Comparison of ENCODE assay signal across 8 mouse cellular contexts in genomic region chr10:80752079-80752625, GRCm38 (mm10). TPM values are rescaled to one million over a fixed set of nuclear protein-coding genes. Genes with fewer than 3 reads are reported as not detected.
DNase-seq lines count a peak whose midpoint lies in the region; ATAC-seq and TF ChIP-seq lines count a peak whose summit lies in the region.

No protein-coding gene starts in this region.

- peak overlapping the region; percentile 38 for H3K27ac ChIP-seq in ES-Bruce4 (ENCODE audit: insufficient read depth, low read length)
- peak overlapping the region; percentile 100 for H3K27ac ChIP-seq in heart, embryonic 16.5 days (ENCODE audit: low read length)

- H3K27me3 ChIP-seq in ES-Bruce4 (ENCODE audit: control insufficient read depth, insufficient read depth, low read length, poor library complexity, severe bottlenecking): no peaks in the 10 kb centered on the region
- no peaks in the 10 kb centered on the region for H3K27me3 ChIP-seq in erythroblast, embryonic 14.5 days (ENCODE audit: control insufficient read depth)
- H3K27me3 ChIP-seq in heart, embryonic 16.5 days (ENCODE audit: control insufficient read depth, insufficient read depth, low read length): no peaks in the 10 kb centered on the region

- H3K36me3 ChIP-seq in ES-Bruce4 (ENCODE audit: control insufficient read depth, insufficient read depth, low read length, poor library complexity, severe bottlenecking): no peaks in the 10 kb centered on the region
- H3K36me3 ChIP-seq in erythroblast, embryonic 14.5 days (ENCODE audit: control insufficient read depth): peaks cover 11% of the 10 kb centered on the region
- H3K36me3 ChIP-seq in heart, embryonic 16.5 days (ENCODE audit: control insufficient read depth, insufficient read depth): no peaks in the 10 kb centered on the region

- peak; percentile 65 to 70 for DNase-seq in adrenal gland, adult 18-20 months (ENCODE audit: low spot score in 2 of 2)
- peak; percentile 89 to 91 for DNase-seq in kidney, postnatal 25 days
- DNase-seq in spleen, postnatal 10 days (ENCODE audit: low spot score in 2 of 2): peak; percentile 31 to 79
- DNase-seq in right cerebral cortex, postnatal 25 days: no peak

- H3K4me1 ChIP-seq in ES-Bruce4 (ENCODE audit: control insufficient read depth, insufficient read depth, low read length): no peaks in the 10 kb centered on the region
- peaks cover 62% of the 10 kb centered on the region for H3K4me1 ChIP-seq in erythroblast, embryonic 14.5 days (ENCODE audit: control insufficient read depth)
- peaks cover 40% of the 10 kb centered on the region for H3K4me1 ChIP-seq in heart, embryonic 16.5 days (ENCODE audit: control insufficient read depth, insufficient read depth, low read length)

- H3K9ac ChIP-seq in ES-Bruce4 (ENCODE audit: low read depth, poor library complexity, severe bottlenecking): peak overlapping the region; percentile 32
- peak overlapping the region; percentile 82 for H3K9ac ChIP-seq in heart, embryonic 16.5 days (ENCODE audit: low read length)

- no peak for TF ChIP-seq CTCF in ES-Bruce4 (IDR thresholded peaks at IDR 0.05; ENCODE audit: low read depth, low read length)

- no peaks in the 10 kb centered on the region for H3K9me3 ChIP-seq in ES-Bruce4 (replicated peaks; ENCODE audit: control insufficient read depth, insufficient read depth, low read length, poor library complexity, severe bottlenecking)
- no peaks in the 10 kb centered on the region for H3K9me3 ChIP-seq in erythroblast, embryonic 14.5 days (ENCODE audit: control insufficient read depth, low read length)
- no peaks in the 10 kb centered on the region for H3K9me3 ChIP-seq in heart, embryonic 16.5 days (replicated peaks; ENCODE audit: control insufficient read depth, low read length)

- TF ChIP-seq POLR2A in ES-Bruce4 (IDR thresholded peaks at IDR 0.05; ENCODE audit: insufficient read depth, low read length): no peak

- TF ChIP-seq EP300 in ES-Bruce4 (IDR thresholded peaks at IDR 0.05; ENCODE audit: insufficient read depth, low read depth, low read length): no peak

- peak overlapping the region; percentile 67 for H3K4me3 ChIP-seq in ES-Bruce4 (ENCODE audit: low read depth, low read length)
- H3K4me3 ChIP-seq in erythroblast, embryonic 14.5 days (replicated peaks): peak overlapping the region; percentile 52
- peak overlapping the region; percentile 49 for H3K4me3 ChIP-seq in heart, embryonic 16.5 days (ENCODE audit: low read length)

- H3K4me2 ChIP-seq in heart, embryonic 16.5 days (ENCODE audit: low read depth, low read length): peak overlapping the region; percentile 73

- ATAC-seq in heart, embryonic 16.5 days (replicated peaks; ENCODE audit: extremely low read depth, insufficient read depth, low FRiP score): peak; percentile 77
- peak; percentile 60 for ATAC-seq in megakaryocyte progenitor cell, adult 5-6 weeks (replicated peaks; ENCODE audit: poor library complexity)

- 1% methylated on average over 6 of the region's 6 CpGs for WGBS in heart, embryonic 16.5 days

RNA-seq across cellular contexts. Expression of gene Dot1l, which starts 2.9 kb away (rescaled TPM):
- 42.6 and 48.3 TPM in 2 replicates for polyA plus RNA-seq in ES-Bruce4 (2011; ENCODE audit: insufficient read depth, insufficient read length, low read depth, missing spikeins)
- total RNA-seq in adrenal gland, adult 18-20 months (2021): 10 to 100 TPM; 61.0 to 66.4 TPM
- 8.8 and 9.8 TPM in 2 replicates for polyA plus RNA-seq in erythroblast, embryonic 14.5 days (2012)
- polyA plus RNA-seq in heart, embryonic 16.5 days (2015; fragmentation: Nextera tagmentation; extraction: Ambion mirVana): 18.8 and 19.2 TPM in 2 replicates
- 29.2 and 34.8 TPM in 2 replicates for total RNA-seq in megakaryocyte progenitor cell, adult 5-6 weeks (2015)
- total RNA-seq in megakaryocyte progenitor cell, adult 5-6 weeks (2017): 9.0 and 9.7 TPM in 2 replicates

RNA-seq across cellular contexts. Expression of gene Ap3d1, which starts 10.1 kb away (rescaled TPM):
- polyA plus RNA-seq in ES-Bruce4 (2011; ENCODE audit: insufficient read depth, insufficient read length, low read depth, missing spikeins): 53.8 and 55.2 TPM in 2 replicates
- 100 to 1,000 TPM in 1 of 2 experiments, 10 to 100 TPM in 1; 97.1 to 104 TPM for total RNA-seq in adrenal gland, adult 18-20 months (2021)
- 2.5 and 2.6 TPM in 2 replicates for polyA plus RNA-seq in erythroblast, embryonic 14.5 days (2012)
- polyA plus RNA-seq in heart, embryonic 16.5 days (2015; fragmentation: Nextera tagmentation; extraction: Ambion mirVana): 45.7 and 49.5 TPM in 2 replicates
- total RNA-seq in megakaryocyte progenitor cell, adult 5-6 weeks (2015): 31.5 and 40.3 TPM in 2 replicates
- 34.7 and 48.7 TPM in 2 replicates for total RNA-seq in megakaryocyte progenitor cell, adult 5-6 weeks (2017)

RNA-seq across cellular contexts. Expression of gene Sf3a2, which starts 45.8 kb away (rescaled TPM):
- 90.1 and 100 TPM in 2 replicates for polyA plus RNA-seq in ES-Bruce4 (2011; ENCODE audit: insufficient read depth, insufficient read length, low read depth, missing spikeins)
- 10 to 100 TPM; 47.8 to 50.5 TPM for total RNA-seq in adrenal gland, adult 18-20 months (2021)
- 68.4 and 69.3 TPM in 2 replicates for polyA plus RNA-seq in erythroblast, embryonic 14.5 days (2012)
- polyA plus RNA-seq in heart, embryonic 16.5 days (2015; fragmentation: Nextera tagmentation; extraction: Ambion mirVana): 42.3 and 47.7 TPM in 2 replicates
- total RNA-seq in megakaryocyte progenitor cell, adult 5-6 weeks (2015): 74.9 and 78.4 TPM in 2 replicates
- 11.5 and 19.0 TPM in 2 replicates for total RNA-seq in megakaryocyte progenitor cell, adult 5-6 weeks (2017)

RNA-seq across cellular contexts. Expression of gene Plekhj1, which starts 46.3 kb away (rescaled TPM):
- 73.5 and 81.6 TPM in 2 replicates for polyA plus RNA-seq in ES-Bruce4 (2011; ENCODE audit: insufficient read depth, insufficient read length, low read depth, missing spikeins)
- total RNA-seq in adrenal gland, adult 18-20 months (2021): 10 to 100 TPM; 69.0 to 87.2 TPM
- 32.7 and 39.3 TPM in 2 replicates for polyA plus RNA-seq in erythroblast, embryonic 14.5 days (2012)
- 79.4 and 83.3 TPM in 2 replicates for polyA plus RNA-seq in heart, embryonic 16.5 days (2015; fragmentation: Nextera tagmentation; extraction: Ambion mirVana)
- total RNA-seq in megakaryocyte progenitor cell, adult 5-6 weeks (2015): 64.8 and 78.7 TPM in 2 replicates
- total RNA-seq in megakaryocyte progenitor cell, adult 5-6 weeks (2017): 32.6 and 43.9 TPM in 2 replicates

RNA-seq across cellular contexts. Expression of gene Izumo4, which starts 50.2 kb away (rescaled TPM):
- polyA plus RNA-seq in ES-Bruce4 (2011; ENCODE audit: insufficient read depth, insufficient read length, low read depth, missing spikeins): 7.2 and 9.6 TPM in 2 replicates
- 10 to 100 TPM; 11.0 to 18.0 TPM for total RNA-seq in adrenal gland, adult 18-20 months (2021)
- polyA plus RNA-seq in erythroblast, embryonic 14.5 days (2012): 1.2 and 3.9 TPM in 2 replicates
- 11.2 and 13.2 TPM in 2 replicates for polyA plus RNA-seq in heart, embryonic 16.5 days (2015; fragmentation: Nextera tagmentation; extraction: Ambion mirVana)
- total RNA-seq in megakaryocyte progenitor cell, adult 5-6 weeks (2015): 7.0 and 13.6 TPM in 2 replicates
- total RNA-seq in megakaryocyte progenitor cell, adult 5-6 weeks (2017): 1.7 and 4.3 TPM in 2 replicates

Comparison
In these comparisons a context has a peak if more than half of its experiments do, and no peak if none do; other contexts are left out.
1. RNA of gene Ap3d1, which starts 10.1 kb away (polyA plus RNA-seq): 53.8 to 55.2 TPM in ES-Bruce4 and 45.7 to 49.5 TPM in heart, embryonic 16.5 days; 2.5 to 2.6 TPM in erythroblast, embryonic 14.5 days; every median in the first group is over 10 times any median in the second.
2. Peak in every context shown above with its lines, with median percentiles within 50 percentile points of each other: H3K4me3 ChIP-seq.